Mouse (Mus musculus): ENCODE results near the gene Resp18.

DNA sequence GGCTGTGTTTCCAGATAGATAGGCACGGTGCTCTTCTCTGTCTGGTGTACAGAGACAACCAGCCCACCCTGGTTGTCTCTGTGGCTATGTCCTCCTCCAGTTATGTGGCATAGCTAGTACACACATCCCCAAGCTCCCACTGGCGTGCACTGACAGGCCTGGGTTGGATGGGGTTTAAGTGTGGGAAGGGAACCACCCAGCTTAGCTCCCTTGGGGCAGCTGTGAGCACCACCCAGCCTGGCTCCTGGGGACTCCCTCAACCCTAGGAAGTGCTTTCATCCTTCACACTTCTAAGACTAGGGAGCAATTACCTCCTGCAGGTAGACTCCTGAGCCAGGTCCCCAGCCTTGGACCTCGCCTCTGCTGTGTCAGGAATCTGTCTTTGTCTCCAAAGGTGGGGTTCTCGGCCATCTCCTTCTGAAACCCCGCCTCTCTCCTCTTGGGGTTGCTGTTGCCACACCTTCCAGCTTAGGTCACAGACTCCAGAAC lies 46.5 kb downstream of the Resp18 start, which contains the start of gene A630095N17Rik:
- TF ChIP-seq POLR2A (IDR thresholded peaks at IDR 0.05; ENCODE audit: borderline replicate concordance, control insufficient read depth, low read depth, low read length) (no peak), CTCF (IDR thresholded peaks at IDR 0.05; ENCODE audit: control insufficient read depth, insufficient read depth, low read length) (no peak)

All from bone marrow, adult 2 months (tissue).